Mouse (Mus musculus) kidney, adult 18-20 months (tissue): ENCODE measurements around the gene Lancl3.
A peak's percentile ranks its signal among the peaks of the same experiment; 100 is the strongest.

Experiments
- DNase-seq: peaks from one replicate; pipeline ENCODE4 v3.0.0; 2021

Lancl3 gene

DNA sequence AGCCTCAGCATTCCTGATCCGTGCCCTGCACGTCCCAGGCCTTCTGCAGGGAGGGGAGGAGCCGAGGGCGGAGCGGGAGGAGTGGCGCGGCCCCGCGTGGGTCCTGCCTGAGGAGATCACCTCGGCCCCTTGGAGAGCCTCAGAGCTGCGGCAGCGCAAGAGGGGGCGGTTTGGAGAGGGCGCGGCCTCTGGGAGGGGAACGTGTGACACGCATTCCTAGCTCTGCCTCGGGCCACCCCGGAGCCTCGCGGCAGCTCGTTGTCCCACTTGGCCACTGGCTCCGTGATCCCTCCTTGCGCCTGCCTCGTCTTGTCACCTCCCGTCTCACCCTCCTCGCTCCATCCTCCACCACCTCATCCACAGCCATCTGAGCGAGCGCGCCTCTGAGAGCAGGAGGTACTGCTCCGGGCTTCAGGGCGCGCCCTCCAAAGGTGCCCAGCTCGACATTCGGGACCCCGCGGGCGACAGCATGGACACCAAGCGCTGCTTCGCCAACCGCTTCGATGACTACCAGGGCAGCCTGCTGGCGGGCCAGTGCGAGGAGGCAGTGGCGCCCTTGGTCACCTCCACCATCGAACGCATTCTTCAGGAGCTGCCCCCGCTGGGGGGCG, at the start of gene Lancl3:
Gene Lancl3, plus strand, starts transcription at position 142 of the 611 bp plus-strand sequence.
- peak; percentile 62 for DNase-seq

DNA sequence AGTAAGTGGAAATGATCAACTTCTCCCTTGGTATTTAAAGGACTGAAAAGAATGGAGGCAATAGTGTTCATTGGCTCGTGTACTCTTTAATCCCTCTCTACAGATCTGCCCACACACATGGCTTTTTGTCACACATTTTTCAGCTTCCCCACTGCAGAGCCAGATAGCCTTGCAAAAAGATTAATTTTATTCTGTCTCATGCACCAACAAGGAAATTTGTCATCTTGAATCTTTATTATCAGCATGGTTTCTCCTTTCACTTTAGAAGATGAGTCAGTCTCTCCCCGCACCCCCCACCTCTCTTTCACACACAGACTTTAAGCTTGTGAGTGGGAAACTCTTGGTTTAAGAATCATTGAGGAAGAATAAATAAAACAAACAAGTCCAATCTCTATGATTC, 20.7 kb upstream of the Lancl3 start:
- DNase-seq, result no peak

DNA sequence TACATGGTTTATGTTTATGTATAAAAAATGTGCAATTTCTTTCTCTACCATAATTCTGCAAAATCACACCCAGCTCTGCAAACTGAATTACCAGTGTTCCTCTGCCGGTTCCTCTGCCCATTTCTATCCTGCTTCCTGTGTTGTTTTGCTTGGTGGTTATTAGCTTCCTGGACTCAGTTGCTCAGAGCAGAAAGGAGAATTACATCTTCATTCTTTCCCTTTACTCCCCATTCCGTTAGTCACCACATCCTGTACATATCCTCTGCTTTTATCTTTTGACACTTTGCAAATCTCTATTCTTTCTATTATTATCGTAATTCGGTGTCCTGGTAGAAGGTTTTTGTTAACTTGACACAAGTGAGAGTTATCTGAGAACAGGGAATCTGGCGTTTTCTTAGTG, 18.1 kb upstream of the Lancl3 start:
- no peak for DNase-seq

DNA sequence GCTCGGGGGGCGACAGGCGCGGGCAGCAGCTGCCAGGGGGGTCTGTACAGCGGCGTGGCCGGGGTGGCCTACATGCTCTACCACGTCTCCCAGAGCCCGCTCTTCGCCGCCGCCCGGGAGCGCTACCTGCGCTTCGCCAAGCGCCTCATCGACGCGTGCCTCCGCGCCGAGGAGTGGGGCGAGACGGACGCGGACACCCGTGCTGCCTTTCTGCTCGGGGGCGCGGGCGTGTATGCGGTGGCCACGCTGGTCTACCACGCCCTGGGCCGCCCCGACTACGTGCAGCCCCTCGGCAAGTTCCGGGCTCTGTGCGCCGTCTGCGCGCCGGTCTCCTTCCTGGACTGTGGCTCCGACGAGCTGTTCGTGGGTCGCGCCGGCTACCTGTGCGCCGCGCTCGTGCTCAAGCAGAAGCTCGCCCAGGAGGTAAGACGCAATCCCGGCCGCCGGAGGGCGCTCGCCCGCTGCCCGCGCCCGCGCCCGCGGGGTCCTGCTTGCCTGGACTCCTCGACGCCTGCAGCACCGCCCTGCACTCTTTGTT, 747 bp downstream of the Lancl3 start:
- DNase-seq, result peak; percentile 57

DNA sequence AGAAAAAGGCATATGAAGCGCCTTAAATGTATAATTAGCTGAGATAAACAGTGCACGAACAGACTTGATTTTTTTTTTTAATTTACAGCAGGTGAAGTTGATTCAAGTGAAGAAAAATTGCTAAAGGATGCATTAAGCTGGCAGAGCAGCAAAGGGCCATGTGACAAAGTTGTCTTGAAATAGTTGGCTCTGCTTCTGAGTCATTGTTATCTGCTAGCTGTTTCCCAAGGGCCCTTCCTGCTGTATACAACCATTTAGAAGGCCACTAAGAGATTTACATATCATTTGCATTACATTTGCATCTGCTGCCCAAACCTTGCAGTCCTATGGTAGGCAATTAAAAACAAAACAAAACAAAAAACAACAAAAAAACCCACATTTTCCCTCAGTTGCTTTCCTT, 2.3 kb downstream of the Lancl3 start:
- no peak for DNase-seq

DNA sequence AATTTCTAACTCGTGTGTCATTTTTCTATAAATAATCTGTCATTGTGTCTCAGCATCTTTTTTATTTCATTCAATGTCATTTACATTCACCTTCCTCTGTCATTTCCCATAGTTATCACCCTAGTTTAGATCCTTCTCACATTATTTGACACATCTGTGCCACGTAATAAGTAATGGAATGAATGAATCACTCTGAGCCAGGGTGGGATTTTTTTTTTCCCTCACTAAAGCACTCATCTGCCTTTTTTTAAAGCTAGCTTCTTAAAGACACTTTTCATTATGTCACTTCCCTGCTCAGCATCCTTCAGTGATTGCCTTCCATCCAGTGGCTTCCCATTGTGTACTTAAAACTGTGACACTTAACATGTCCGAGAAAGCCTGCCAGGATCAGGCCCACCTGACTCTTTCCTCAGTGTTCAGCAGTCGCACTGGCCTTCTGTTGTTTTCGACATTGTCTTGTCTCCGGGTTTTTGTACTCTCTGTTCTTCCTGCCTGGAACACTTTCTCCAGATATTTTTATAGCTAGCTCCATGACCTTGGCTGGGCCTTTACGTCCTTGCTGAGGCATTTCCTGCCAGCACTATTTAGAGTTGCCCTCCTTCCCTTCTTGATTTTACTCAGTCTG, 3.2 kb downstream of the Lancl3 start:
- DNase-seq, result peak; percentile 23

DNA sequence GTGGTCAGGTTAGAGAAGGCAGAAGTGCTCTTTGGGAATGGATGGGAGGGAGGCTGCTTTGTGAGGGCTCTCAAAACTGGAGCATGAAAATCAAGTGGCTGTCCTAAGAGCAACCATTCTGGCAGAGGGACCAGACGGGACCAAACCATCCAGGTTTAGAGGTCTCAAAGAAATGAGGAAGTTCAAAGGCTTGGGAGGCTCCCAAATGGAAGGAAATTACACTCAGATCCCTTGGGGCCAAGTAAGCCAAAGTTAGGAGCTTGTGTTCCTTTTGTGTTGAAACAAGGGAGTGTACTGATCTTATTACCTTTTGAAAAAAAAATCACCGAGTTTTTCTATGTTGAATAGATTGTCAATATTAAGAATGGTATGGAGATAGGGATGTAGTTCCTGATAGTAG, 5.4 kb downstream of the Lancl3 start:
- DNase-seq, result no peak

DNA sequence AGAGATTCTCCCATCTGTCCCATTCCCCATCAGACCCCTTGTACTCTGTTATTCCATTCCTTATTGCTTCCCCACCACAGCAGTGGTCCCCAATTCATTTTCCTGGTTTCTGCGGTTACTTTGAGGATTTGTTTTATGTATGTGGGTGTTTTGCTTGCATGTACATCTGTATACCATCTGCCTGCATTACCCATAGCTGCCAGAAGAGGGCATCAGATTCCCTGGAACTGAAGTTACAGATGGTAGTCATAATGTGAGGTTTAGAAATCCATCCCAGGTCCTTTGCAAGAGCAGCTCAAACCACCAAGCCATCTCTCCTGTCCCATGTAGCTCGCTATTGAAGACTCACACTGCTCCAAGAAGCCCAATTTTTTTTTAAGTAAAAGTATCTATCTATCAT, 16.5 kb downstream of the Lancl3 start:
- DNase-seq, result peak; percentile 12

DNA sequence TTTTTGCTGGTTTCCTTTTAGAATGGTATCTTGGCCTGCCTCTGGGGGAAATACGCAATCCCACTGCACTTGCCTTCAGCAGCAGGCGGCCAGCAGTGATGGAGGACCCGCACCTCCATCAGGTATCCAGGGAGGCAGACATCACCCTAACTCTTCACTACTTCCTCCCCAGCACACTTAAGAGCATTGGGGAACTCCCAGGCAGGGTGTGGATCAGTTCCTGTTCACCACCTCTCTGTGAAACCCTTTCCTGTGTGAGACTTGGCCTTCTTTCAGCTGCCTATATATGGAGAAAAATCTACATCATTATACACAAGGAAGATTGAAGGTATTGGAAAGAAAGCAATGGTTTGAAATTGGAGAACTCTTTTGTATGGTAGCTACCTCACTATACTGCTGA, 19.9 kb downstream of the Lancl3 start:
- no peak for DNase-seq

DNA sequence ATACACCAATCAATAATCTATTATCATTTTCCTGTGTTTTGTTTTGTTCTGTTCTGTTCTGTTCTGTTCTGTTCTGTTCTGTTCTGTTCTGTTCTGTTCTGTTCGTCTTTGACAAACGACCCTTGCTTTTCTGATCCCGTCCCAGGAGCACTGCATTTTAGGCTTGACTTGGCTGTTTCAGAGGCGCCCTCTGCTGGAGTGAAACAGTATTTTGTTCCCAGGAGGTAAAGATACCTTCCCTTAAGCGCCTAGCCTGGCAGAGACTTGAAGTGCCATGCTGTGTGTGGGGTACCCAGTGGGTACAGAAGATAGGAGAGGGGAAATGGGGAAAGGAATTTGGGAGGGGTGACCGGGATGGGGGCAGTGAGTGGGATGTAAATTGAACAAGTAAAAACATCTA, 21.5 kb downstream of the Lancl3 start:
- DNase-seq, result peak; percentile 52

DNA sequence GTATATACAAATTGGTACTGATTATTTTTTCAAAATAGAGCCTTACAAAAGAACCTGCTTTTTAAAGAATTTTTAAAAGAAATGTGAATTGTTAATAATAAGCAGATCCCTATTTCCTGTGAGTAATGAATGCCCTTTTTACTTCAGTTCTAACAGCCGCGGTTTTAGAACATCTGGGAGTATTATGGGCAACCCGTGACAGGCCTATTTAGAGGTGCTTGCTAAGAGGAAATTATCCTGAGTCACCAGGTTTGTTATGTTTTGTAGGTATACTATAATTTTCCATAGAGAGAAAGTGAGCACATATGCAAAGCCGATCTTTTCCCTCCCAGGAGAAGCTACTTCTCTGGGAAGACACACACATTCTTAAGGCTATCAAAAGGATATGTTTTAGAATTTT, 22.0 kb downstream of the Lancl3 start:
- DNase-seq, result no peak

DNA sequence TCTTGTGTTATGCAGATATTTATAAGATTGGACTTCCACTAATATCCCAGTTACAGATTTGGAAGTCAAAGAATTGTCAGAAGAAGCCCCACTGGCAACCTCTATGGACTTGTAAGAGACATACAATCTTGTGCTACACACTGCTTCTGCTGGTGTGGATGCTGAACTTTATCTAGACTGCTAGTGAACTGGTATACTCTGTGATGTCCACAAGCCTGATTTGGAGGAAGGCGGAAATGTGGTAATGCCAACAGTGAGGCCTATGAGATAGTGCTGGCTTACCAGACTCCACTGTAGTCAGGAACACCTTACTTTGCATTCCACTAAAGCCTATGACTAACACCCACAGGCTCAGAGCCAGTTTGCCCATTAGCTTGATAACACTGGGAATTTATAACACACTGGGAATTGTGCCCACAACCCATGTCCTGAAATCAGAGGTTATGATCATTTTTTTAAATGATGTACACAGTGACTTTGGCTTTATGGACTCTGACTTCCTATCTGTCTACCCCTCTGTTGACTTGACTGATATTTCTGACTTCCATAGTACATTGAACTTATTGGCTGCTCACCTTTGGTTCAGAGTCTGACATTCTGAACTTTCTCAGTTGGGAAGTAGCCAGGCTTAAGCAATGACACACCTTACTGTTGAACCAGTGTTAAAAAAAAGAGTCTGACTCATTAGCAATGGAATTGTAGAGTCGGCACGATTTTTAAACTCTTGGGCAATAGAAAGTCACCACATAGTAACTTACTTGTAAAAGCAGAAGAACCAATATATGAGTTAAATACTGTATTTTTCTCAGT, 22.9 kb downstream of the Lancl3 start:
- DNase-seq, result no peak

DNA sequence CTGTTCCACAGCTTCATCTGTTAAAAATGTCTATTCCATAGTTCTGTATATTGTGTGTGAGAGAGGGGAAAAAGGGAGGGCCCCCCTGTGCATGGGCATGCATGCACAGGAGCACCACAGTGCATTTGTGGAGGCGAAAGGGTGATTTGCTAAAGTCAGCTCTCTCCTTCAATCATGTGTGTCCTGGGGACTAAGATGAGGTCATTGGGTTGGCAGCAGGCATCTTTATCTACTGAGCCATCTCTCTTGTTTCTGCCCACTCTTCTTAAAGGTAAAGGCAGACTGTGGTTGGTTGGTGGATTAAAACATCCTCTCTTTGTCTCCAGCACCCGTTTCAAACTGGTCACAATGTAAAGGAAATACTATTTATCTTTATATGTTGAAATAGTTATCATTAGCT, 27.4 kb downstream of the Lancl3 start:
- DNase-seq, result no peak

DNA sequence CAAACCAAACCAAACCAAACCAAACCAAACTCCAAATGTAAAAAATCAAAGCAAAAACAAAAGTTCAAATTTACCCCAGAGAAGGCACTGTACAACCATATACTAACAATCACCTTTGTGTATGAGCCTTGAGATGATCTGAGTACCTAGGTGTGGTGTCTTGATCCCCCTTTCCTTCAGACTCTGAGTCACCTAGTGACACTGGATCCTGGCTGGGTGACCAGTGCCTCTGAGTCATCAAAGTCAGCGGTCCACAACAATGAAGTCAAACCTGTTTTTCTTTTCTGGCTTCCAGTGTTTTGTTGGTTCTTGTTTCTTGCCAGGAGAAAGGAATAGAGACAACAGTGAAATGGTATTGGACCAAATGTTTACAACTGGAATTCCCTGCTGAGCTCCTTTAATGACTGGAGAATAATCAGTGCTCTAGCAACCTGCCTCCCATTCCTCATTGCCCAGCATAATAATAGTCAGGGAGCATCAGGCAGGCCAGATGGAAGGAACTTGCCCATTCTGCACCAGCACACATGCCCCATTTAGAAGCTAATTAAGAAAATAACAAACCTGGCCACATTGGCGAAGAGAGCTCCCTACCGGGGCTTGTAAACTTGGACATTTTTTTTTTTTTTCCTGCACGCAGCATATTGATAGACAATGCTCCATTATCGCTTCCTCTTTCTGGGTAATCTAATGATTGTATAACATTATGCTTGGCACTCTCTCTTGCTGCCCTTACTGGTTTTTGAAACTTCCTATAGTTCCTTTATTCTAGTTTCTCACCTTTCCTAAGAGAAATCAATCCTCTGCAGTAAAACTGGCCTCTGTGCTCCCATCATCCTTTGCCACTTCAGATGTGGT, 41.3 kb downstream of the Lancl3 start:
- DNase-seq, result no peak

DNA sequence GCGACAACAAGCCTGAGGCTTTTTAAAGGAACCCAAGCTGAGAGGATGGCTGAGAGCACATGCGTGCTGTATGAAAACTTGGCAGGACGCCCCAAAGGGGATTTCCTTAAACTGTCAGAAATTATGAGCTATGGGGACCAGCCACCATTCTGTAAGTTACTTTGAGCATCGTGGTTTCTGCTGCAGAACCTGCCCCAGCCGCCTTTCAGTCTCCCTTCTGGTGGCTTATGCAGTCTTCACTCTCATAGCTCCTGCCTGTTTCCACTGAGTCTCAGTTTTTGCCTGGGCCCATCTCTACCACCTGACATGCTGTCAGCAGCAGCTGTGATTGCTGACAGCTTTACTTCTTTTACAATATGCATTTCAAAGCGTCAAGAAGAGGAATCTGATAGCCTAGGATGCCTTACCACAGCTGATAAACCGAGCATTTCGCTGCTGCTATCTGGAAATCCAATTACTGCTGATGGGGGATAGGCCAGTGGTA, 43.7 kb downstream of the Lancl3 start:
- no peak for DNase-seq

DNA sequence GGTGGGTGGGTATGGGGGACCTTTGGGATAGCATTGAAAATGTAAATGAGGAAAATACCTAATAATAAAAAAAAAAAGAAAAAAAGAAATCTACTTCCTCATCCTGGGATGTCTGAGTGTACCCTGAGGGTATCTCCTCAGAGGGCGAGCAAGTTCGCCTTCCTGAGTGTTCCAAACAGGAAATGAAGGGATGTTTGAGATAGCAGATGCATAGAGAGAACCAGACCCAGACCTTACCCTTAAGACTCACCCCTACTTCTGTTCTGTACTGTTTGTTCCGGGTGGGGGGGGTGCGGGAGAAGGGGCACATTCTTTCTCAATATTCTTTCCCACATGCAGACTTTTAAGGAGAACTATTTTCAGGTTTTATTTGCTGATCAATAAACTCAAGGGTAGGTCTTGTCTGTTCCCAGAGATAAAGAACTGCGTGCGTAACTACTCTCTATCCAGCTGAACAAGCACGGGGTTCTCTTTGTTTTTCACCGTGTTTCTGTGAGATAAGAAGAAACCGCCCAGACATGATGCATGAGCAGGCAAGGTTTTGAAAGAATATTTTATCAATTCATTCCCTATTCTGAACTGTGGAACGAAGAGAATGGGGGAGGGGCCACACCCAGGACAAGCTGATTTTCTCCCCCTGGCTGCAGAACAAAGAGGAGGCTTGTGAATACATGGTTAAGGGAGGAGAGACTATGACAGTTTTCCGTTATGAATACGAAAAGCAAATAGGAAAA, 45.1 kb downstream of the Lancl3 start:
- no peak for DNase-seq

DNA sequence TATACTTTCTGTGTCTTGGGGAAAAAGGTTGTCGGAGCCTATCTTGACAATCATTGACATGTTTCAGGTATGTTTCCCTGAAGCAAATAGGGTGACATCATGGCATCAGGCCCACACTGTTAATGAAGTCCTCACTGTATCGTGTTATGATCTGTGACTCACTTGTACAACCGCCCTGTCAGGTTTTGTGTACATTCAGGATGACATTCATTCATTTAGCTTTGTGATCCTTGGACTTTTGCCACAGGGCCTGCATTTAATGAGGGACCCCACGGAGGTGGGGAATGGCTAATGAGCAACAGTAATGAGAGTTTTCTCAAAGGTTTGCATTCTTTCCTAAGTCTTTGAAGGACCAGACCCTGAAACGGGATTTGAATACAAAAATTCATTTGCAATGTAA, 49.2 kb downstream of the Lancl3 start:
- DNase-seq, result no peak

DNA sequence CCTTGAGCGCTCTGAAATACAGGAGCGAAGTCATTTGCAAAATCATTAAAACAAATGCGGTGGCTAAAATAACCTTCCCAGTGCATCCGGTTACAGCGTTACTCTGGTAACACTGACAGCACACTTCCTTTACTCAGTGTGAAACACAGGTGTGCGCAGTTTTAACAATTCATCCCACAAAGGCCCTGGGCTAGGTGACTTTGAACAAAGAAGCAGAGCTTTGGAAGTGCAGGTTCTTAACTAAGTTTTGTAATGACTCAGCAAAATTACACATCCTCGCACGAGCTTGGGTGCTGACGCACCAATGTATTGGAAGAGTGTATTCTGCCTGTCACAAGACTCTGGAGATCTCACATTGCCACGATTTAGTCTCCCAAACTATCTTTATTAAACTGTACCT, 54.3 kb downstream of the Lancl3 start:
- DNase-seq, result no peak

DNA sequence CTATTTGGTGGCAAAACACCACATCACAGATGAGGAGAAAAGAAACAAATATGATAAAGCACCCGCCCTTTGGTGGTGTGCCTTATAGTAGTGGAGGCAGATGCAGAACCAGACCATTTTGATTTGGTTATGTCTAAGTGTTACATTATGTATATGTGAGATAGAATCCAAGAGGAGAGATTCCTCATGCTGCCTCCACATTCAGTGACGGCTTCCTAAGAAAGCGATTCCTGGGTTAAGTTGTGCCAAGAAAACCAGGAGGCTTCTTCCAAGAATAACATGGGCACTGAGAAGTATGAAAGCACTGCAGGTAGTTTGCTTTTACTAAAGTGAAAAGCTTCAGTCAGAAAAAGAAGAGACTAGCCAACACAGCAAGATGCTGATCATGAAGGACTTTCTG, 55.2 kb downstream of the Lancl3 start:
- DNase-seq, result no peak

DNA sequence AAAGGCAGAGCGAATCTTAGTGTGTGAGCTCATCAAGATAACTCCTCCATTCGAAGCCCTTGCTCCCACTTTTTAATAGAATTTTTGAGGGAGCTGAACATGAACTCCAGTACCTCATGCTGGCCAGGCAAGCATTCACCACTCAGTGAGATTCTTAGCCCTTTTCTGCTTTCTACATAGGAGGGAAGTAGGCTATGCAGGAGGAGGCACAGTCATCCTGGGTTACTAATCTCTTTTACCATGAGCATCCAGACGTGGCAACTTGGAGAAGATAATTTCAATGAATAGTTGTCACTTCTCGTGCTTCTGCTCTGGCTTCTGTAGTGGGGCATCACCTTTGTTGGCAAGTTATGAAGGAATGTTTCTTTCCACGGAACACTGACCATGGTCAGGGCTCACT, 57.1 kb downstream of the Lancl3 start, which contains the start of gene Gm14862:
Gene Gm14862, minus strand, starts transcription at position 134 of the 400 bp plus-strand sequence.
- no peak for DNase-seq

DNA sequence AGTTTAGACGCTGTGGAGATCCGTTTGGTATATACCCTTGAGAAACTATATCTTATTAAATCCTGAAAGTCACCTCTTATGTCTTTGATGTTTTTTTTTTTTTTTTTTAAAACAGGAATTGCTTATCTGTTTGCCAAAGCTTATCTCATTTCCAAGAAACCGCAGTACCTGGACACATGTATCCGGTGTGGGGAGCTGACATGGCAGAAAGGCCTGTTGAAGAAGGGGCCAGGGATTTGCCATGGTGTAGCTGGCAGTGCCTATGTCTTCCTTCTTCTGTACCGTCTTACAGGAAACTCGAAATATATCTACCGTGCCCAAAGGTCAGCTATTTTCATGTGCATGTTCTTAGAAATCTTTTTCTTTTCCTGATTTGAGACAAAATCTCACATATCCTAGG, 58.1 kb downstream of the Lancl3 start:
- no peak for DNase-seq

DNA sequence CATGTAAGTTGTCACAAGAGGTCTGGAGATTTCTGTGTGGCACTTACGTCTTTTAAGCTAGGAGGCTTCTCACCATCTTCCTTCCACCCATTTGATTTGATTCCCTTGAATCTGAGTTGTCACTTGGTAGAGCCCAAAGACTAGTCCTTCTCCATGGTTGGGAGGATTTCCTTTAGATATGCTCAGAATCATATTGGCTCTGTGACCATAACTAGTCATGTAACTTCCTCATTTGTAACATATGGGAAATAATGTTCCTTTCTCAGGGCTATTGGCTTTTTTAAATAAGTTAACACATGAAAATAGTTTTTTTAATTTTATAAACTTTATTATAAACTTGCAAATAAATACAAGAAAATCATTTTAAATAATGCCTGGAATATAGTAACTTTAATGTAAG, 59.6 kb downstream of the Lancl3 start:
- DNase-seq, result no peak
